Mouse (Mus musculus) megakaryocyte, embryonic 14.5 days (primary cell): ENCODE data around the gene Olfr611.

ENCODE experiments used
- FLI1 ChIP-seq: IDR thresholded peaks from 2 replicates; pipeline ENCODE4 v1.6.1; 2012; ENCODE audit warnings: low read length, inconsistent platforms, mixed read lengths
- GATA1 ChIP-seq: IDR thresholded peaks from 3 replicates; pipeline ENCODE4 v1.6.1; 2012; ENCODE audit warnings: mixed read lengths, low read length, inconsistent platforms, borderline replicate concordance

GRCm38 (mm10) chr7:103497962-103498361 is 22.7 kb downstream of the Olfr611 start, which contains the start of gene Olfr609:
- TF ChIP-seq FLI1 (no peak), GATA1 (no peak)
